Mouse (Mus musculus): ENCODE data around the gene Sh3bp1.

Gene Sh3bp1

DNA sequence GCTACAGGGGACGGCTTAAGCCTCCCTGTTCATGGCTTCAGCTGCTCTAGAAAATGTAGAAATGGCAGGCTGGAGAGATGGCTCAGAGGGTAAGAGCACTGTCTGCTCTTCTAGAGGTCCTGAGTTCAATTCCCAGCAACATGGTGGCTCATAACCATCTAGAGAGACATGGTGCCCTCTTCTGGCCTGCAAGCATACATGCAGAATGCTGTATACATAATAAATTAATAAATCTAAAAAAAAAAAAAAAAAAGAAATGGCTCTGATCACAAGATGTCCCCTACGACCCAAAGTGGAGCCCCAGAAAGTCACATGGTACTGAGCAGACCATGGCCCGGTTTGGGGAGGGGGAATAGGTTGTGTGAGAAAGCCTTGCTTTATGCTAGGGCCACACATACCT, 56.1 kb downstream of the Sh3bp1 start:
- DNase-seq: no peak

DNA sequence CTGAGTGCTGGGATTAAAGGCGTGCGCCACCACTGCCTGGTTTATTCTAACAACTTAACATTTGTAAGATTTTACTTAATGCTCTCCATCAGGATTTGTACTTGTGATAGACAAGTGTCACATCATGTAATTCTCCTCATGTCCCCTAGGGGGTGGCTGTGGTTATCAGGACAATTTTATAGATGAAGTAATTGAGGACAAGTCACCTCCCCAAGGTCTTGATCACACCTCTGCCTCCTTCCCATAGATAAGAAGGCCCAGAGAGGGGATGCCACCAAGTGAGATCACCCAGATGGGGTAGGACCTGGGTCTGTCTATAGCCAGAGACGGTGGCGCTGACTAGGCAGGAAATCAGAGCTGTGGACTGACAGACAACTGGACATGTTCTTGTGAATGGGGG, 56.8 kb downstream of the Sh3bp1 start:
- DNase-seq: no peak

DNA sequence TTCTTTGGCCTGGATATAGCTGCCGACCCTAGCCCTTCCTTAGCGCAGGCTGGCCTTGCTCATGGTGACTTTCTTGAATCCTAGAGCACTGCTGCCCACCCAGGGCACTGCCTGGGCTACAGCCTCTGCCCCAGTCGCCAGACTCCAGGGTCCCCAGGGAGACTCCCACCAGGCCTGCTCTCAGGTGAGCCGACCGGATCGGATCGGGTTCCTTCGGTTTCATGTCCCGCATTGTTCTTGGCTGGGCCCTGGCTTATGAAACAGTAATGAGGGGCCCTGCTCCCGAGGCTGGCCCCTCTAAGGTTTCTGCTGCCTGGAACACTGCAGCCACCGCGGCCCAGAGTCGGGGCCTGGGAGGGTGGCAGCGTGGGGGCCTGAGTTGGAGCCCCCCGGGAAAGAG, 57.5 kb downstream of the Sh3bp1 start:
- DNase-seq: no peak

DNA sequence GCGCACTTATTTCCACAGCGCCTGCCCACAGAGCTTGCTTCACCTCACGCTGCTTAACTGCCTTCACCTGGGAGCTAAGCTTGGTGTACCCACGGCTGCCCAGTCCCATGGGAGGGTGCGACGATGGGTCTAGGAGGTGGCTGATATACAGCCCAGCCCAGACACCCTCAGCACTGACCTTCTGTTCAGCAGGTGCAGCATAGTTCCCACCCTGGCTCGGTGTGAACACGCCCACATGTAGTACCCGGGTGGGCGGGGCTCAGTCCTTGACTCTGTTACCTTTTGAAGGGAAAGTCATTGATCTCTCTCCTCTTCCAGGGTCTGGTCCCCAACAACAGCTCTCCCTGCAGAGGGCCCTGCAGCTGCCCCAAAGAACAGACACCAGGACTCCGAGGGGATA, 60.0 kb downstream of the Sh3bp1 start:
- no peak for DNase-seq

DNA sequence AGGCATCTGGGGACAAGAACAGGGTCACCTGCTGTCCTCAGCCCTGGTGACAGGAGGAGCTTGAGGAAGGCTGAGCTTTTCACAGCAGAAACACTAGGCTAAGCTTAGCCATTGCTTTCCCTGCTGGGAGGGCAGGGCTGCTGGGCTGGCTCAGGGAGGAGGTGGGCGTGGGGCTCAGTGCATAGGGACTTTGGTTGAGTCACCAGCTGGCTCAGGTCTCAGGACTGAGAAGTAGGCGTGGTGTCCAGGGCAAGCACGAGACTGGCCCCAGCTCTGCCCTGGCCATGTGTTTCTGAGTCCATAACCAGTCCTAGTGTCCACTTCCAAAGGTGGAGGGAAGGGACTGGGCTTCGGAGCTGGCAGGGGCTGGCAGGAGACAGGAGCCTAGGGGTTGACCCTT, 60.5 kb downstream of the Sh3bp1 start:
- no peak for DNase-seq

All from right cerebral cortex, postnatal 4 days (tissue).